Mouse (Mus musculus) neural tube, embryonic 13.5 days (tissue): Measurements from ENCODE around the gene Zc2hc1c. TPM values are rescaled to one million over a fixed set of nuclear protein-coding genes. Genes with fewer than 3 reads are reported as not detected.

ENCODE experiments used
- ATAC-seq: fragments of 200-750 bp; cut with Nextera tagmentation; 2 replicates; pipeline ENCODE4 v1.8.0; 2017; ENCODE audit warnings: low read depth, mild to moderate bottlenecking, moderate TSS enrichment, moderate library complexity
- H3K27ac ChIP-seq: fragments of 300-500 bp; sonication (generic); replicated peaks from 2 replicates; pipeline ENCODE4 v1.5.1; 2015; ENCODE audit warnings: moderate library complexity, mild to moderate bottlenecking, inconsistent platforms
- H3K27me3 ChIP-seq: fragments of 300-500 bp; sonication (generic); 2 replicates; pipeline ENCODE4 v1.6.1; 2015; ENCODE audit warnings: mild to moderate bottlenecking, inconsistent platforms
- H3K36me3 ChIP-seq: fragments of 300-500 bp; sonication (generic); 2 replicates; pipeline ENCODE4 v1.6.1; 2015; ENCODE audit warnings: mild to moderate bottlenecking, inconsistent platforms
- H3K4me1 ChIP-seq: fragments of 300-500 bp; sonication (generic); replicated peaks from 2 replicates; pipeline ENCODE4 v1.6.1; 2015; ENCODE audit warnings: inconsistent platforms
- H3K4me2 ChIP-seq: fragments of 300-500 bp; sonication (generic); 2 replicates; pipeline ENCODE4 v1.6.1; 2015; ENCODE audit warnings: inconsistent platforms, mild to moderate bottlenecking, moderate library complexity
- H3K4me3 ChIP-seq: fragments of 300-500 bp; sonication (generic); 2 replicates; pipeline ENCODE4 v1.5.1; 2015; ENCODE audit warnings: mild to moderate bottlenecking, inconsistent platforms
- H3K9ac ChIP-seq: fragments of 300-500 bp; sonication (generic); 2 replicates; pipeline ENCODE4 v1.6.1; 2015; ENCODE audit warnings: moderate library complexity, mild to moderate bottlenecking, inconsistent platforms
- H3K9me3 ChIP-seq: fragments of 300-500 bp; sonication (generic); 2 replicates; pipeline ENCODE4 v1.6.1; 2016; ENCODE audit warnings: inconsistent platforms
- WGBS: fragments of 180-500 bp; shearing (Covaris S2); methylation state at CpG from one replicate; pipeline ENCODE4 v1.1.7; 2015; 5-methylcytosine and 5-hydroxymethylcytosine counted together
- polyA plus RNA-seq: library from polyadenylated mRNA; unstranded; fragments of >200 nt; fragmentation: Nextera tagmentation; extraction: Ambion mirVana; gene quantifications from 2 replicates; pipeline ENCODE4 v1.2.1, GENCODE M21; 2015

Zc2hc1c gene
- polyA plus RNA-seq, 1 experiment from 2014 or later: 1.1 TPM

DNA sequence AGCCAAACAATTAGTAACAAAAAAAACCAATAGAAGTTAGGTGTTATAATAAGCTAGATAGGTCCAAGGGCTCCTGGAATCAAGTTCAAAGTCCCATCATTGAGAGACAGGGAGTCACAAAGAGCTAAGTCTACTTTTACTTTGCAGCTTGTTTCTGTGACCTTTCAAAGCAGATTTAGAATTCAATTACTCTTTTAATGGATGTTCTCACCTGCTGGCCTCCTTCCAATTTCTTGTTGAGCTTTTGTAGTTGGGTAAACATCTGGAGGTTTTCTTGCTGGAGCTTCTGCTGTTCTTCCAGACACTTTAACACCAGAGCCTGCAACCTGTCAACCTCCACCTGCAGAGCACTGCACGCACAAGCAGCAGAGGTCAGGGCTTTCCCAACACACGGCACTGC, 14.9 kb downstream of the Zc2hc1c start:
- Histone ChIP-seq H3K4me1 (peaks cover 8% of the 10 kb centered on the region; the same call in 1 of the 2 replicates), H3K27ac (no peak overlapping the region), H3K4me3 (no peak overlapping the region), H3K27me3 (no peaks in the 10 kb centered on the region), H3K36me3 (peaks cover 88% of the 10 kb centered on the region), H3K4me2 (no peak overlapping the region), H3K9ac (no peak overlapping the region), H3K9me3 (no peaks in the 10 kb centered on the region)
- ATAC-seq: no peak
- WGBS: 85% methylated on average over 2 of the region's 2 CpGs

DNA sequence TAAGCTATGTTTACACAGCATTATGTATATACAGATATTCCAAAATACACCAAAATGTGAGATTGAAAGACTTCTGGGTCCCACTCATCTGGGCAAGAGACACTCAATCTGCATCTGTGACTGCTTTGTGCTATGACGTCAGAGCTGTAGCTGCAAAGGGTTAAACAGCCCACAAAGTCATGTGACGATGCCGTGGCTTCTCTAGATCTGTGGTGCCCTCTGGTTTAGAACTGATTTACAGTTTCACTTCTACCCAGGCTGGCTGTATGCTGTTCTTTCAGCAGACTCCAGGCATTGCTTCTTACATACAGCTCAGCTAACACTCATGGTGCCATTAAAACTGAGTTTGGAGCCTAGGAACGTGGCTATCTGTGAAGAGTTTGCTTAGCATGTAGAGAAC, 16.3 kb downstream of the Zc2hc1c start:
- WGBS: 68% methylated on average over 4 of the region's 4 CpGs
- Histone ChIP-seq H3K27me3 (no peaks in the 10 kb centered on the region), H3K4me2 (no peak overlapping the region), H3K36me3 (peaks cover 95% of the 10 kb centered on the region), H3K27ac (no peak overlapping the region), H3K4me3 (no peak overlapping the region), H3K4me1 (no peaks in the 10 kb centered on the region; the same call in 1 of the 2 replicates), H3K9ac (no peak overlapping the region), H3K9me3 (no peaks in the 10 kb centered on the region)
- no peak for ATAC-seq

- no peaks in the 10 kb centered on the region; the same call in 1 of the 2 replicates for H3K4me1 ChIP-seq
- no peak overlapping the region for H3K4me3 ChIP-seq
- peaks cover 96% of the 10 kb centered on the region for H3K36me3 ChIP-seq
- 0 out of 2 replicates have a peak overlapping the region, but pooled peaks have one; percentile 16 for H3K4me2 ChIP-seq
- no peaks in the 10 kb centered on the region for H3K9me3 ChIP-seq
- 53% methylated on average over 16 of the region's 16 CpGs for WGBS
- ATAC-seq: peak; percentile 56
- no peaks in the 10 kb centered on the region for H3K27me3 ChIP-seq
- H3K9ac ChIP-seq: peak overlapping the region; percentile 47; the same call in 1 of the 2 replicates
- peak overlapping the region; percentile 38; the same call in 1 of the 2 replicates for H3K27ac ChIP-seq
Measured at GRCm38 (mm10) chr12:85305247-85305892, 17.0 kb downstream of the Zc2hc1c start.

DNA sequence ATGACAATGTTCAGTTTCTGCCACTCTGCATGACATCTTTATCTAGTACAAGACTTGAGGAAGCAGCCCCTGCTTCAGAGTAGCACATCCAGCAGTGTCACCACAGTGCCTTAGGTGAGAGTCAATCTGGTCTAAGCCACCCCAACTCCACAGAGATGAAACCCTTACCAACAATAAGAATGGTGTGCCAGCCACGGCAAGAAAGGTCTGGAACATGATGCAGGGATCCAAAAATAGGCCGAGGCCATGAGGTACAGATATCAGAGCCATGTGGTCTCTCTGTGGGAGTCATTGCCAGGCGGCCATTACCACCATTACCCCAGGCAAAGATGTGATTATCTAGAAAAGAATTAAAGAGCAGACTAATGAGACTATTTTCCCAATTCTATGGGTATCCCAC, 20.3 kb downstream of the Zc2hc1c start:
- 78% methylated on average over 3 of the region's 3 CpGs for WGBS
- Histone ChIP-seq H3K9ac (no peak overlapping the region), H3K4me2 (no peak overlapping the region), H3K36me3 (peaks cover 97% of the 10 kb centered on the region), H3K4me1 (no peaks in the 10 kb centered on the region; the same call in 1 of the 2 replicates), H3K27ac (no peak overlapping the region), H3K27me3 (no peaks in the 10 kb centered on the region), H3K9me3 (no peaks in the 10 kb centered on the region), H3K4me3 (no peak overlapping the region)
- no peak for ATAC-seq

DNA sequence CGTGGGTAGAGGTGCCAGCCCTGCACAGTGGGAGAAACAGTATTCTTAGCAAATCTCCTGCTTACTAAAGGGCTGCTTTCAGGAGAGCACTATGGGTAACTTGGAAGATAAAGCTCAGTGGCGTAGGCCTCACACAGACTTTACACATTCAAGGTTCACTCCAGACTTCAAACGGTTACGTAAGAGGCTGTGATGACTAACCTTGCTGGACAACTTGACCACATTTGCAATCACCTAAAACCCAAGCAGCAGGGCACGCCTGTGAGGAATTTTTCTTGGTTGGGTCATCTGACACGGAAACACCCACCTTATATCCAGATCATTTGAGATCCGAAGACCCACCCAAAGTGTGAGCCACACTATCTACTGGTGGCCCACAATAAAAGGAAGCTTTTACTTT, 41.8 kb downstream of the Zc2hc1c start:
- ATAC-seq: no peak
- peaks cover 88% of the 10 kb centered on the region for H3K36me3 ChIP-seq
- no peak overlapping the region for H3K4me2 ChIP-seq
- no peaks in the 10 kb centered on the region for H3K9me3 ChIP-seq
- 92% methylated on average over 7 of the region's 7 CpGs for WGBS
- no peak overlapping the region for H3K4me3 ChIP-seq
- H3K4me1 ChIP-seq: no peaks in the 10 kb centered on the region
- H3K27ac ChIP-seq: no peak overlapping the region
- H3K9ac ChIP-seq: no peak overlapping the region
- no peaks in the 10 kb centered on the region for H3K27me3 ChIP-seq

DNA sequence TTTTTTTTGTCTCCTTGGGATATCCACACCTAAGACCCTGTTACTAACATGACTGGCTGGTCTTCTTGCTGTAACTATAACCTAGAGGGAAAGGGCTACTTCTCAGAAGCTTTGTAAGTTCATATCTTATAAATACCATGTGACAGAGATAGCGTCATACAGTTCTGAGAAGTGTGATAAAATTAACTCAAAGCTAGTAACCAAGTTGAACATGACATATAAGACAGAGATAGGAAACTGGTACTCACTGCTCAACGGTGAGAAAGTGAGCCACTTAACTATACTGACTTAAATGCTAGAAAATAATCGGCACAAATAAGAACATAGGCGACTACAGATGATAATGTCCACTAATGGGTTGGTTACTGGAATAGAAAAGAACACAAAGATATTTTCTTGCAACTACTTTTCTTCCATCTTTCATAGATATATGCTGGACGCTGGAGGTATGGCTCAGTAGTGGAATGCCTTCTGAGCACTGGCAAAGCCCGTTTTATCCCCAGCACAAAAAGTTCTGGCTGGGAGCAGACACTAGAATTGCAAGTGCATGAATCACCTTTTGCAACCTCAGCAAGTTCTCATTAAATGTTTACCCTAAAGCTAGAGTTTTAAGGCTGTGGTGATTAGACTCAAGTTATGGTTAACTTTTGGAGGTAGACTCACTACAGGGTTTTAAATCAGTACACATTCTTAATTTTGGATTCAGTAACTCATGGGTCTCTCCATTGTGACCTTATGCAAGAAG, 49.3 kb downstream of the Zc2hc1c start:
- H3K36me3 ChIP-seq: peaks cover 36% of the 10 kb centered on the region
- H3K27me3 ChIP-seq: no peaks in the 10 kb centered on the region
- H3K9me3 ChIP-seq: no peaks in the 10 kb centered on the region
- H3K27ac ChIP-seq: no peak overlapping the region
- 0 out of 2 replicates have a peak overlapping the region, but pooled peaks have one; percentile 96 for H3K9ac ChIP-seq
- ATAC-seq: no peak
- H3K4me1 ChIP-seq: peaks cover 22% of the 10 kb centered on the region
- peak overlapping the region; percentile 68 for H3K4me2 ChIP-seq
- 88% methylated on average over 6 of the region's 6 CpGs for whole genome bisulfite sequencing
- H3K4me3 ChIP-seq: peak overlapping the region; percentile 94

GRCm38 (mm10) chr12:85338815-85339214, 50.4 kb downstream of the Zc2hc1c start:
- Histone ChIP-seq H3K27me3 (no peaks in the 10 kb centered on the region), H3K4me3 (peak overlapping the region; percentile 94), H3K9ac (peak overlapping the region; percentile 96), H3K27ac (peak overlapping the region; percentile 89), H3K4me1 (peaks cover 22% of the 10 kb centered on the region), H3K9me3 (no peaks in the 10 kb centered on the region), H3K4me2 (peak overlapping the region; percentile 68), H3K36me3 (peaks cover 32% of the 10 kb centered on the region)
- ATAC-seq: peak; percentile 74
- WGBS: under 1% methylated on average over 42 of the region's 42 CpGs

DNA sequence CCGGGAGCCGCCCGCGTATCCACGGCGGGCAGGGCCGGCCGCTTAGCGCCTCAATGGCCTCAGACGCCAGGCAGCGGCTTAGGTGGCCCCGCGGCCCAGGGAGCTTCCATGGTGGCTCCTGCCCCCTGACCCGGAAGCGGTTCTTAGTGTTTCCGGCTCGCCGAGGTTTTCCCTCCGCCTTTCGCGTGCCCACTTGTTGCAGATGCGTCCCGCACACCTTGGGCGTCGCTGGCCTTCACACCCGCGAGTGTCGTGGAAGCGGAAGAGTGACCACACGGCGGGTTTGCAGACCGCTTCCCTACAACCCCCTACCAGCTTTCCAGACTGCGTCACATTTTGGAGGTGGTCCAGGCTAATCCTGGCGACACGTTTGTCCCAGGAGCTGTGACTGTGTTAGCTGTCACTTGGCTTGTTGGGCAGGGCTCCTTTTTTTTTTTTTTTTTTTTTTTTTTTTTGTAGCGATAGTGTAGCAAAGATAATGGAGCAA, 50.9 kb downstream of the Zc2hc1c start, which contains the start of gene Nek9:
Gene Nek9, minus strand, starts transcription at position 120 of the 487 bp plus-strand sequence.
- no peaks in the 10 kb centered on the region for H3K27me3 ChIP-seq
- H3K27ac ChIP-seq: peak within 1 kb of the TSS; percentile 89
- H3K4me1 ChIP-seq: peaks cover 22% of the 10 kb centered on the region
- H3K4me2 ChIP-seq: peak within 1 kb of the TSS; percentile 68
- H3K36me3 ChIP-seq: peaks cover 27% of the 10 kb centered on the region
- under 1% methylated on average over 36 of the region's 36 CpGs for WGBS
- peak within 1 kb of the TSS; percentile 96 for H3K9ac ChIP-seq
- H3K4me3 ChIP-seq: peak within 1 kb of the TSS; percentile 94
- ATAC-seq: peak; percentile 89
- H3K9me3 ChIP-seq: no peaks in the 10 kb centered on the region

- Histone ChIP-seq H3K4me2 (peak overlapping the region; percentile 68), H3K27me3 (no peaks in the 10 kb centered on the region), H3K4me1 (peaks cover 22% of the 10 kb centered on the region), H3K27ac (no peak overlapping the region), H3K9me3 (no peaks in the 10 kb centered on the region), H3K4me3 (peak overlapping the region; percentile 94; the same call in 1 of the 2 replicates), H3K36me3 (peaks cover 25% of the 10 kb centered on the region), H3K9ac (no peak overlapping the region)
- no peak for ATAC-seq
- WGBS: 51% methylated on average over 4 of the region's 4 CpGs
Measured at GRCm38 (mm10) chr12:85339947-85340346, 51.6 kb downstream of the Zc2hc1c start.

DNA sequence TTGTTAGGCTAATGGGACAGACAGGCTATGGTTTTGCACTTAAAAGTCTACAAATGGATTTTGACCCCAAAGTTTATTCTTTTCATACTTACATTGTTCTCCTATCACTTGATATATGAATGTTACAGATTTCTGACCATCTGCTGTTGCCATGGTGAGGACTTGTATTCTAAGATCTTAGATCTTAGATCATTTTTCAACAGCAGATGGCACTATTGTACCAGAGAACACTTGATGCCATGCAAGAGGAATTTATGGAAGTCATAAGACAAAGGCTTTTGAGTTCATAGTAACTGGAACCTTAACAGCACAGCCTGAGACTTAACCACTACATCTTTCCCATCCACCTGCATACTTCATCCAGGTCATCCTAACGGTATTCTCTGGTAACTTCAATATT, 52.7 kb downstream of the Zc2hc1c start:
- H3K27me3 ChIP-seq: no peaks in the 10 kb centered on the region
- no peak overlapping the region for H3K9ac ChIP-seq
- H3K4me1 ChIP-seq: peaks cover 22% of the 10 kb centered on the region
- 50% methylated on average over 1 of the region's 1 CpGs for WGBS
- peaks cover 16% of the 10 kb centered on the region for H3K36me3 ChIP-seq
- H3K9me3 ChIP-seq: no peaks in the 10 kb centered on the region
- H3K4me3 ChIP-seq: no peak overlapping the region
- H3K27ac ChIP-seq: no peak overlapping the region
- no peak for ATAC-seq
- no peak overlapping the region for H3K4me2 ChIP-seq

DNA sequence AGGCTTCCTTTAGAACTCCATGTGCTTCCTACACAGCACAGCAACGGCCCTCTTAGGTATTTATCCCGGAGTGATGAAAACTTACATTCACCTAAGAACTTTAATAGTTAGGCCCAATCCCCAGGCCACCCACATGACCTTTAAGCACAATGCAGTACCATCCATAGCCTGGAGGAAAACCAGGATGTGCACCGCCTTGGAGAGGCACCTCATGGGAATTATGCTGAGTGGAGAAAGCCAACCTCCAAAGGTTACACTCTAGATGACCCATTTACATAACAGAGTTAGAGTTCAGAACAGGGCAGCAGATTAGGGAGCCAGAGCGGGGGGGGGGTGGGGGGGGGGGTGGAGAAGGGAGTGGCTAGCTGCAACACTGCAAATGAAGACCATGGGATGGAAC, 53.9 kb downstream of the Zc2hc1c start:
- 66% methylated on average over 4 of the region's 4 CpGs for WGBS

GRCm38 (mm10) chr12:85344252-85344651, 55.9 kb downstream of the Zc2hc1c start:
- Histone ChIP-seq H3K9ac (no peak overlapping the region), H3K36me3 (peaks cover 33% of the 10 kb centered on the region), H3K9me3 (no peaks in the 10 kb centered on the region), H3K4me2 (no peak overlapping the region), H3K27ac (no peak overlapping the region), H3K27me3 (no peaks in the 10 kb centered on the region), H3K4me3 (no peak overlapping the region), H3K4me1 (peaks cover 14% of the 10 kb centered on the region)
- no peak for ATAC-seq
- 76% methylated on average over 7 of the region's 7 CpGs for WGBS

More for the DNA sequence above, 53.9 kb downstream of the Zc2hc1c start:
- H3K36me3 ChIP-seq: peaks cover 13% of the 10 kb centered on the region; the same call in 1 of the 2 replicates
- H3K4me2 ChIP-seq: no peak overlapping the region
- no peak overlapping the region for H3K4me3 ChIP-seq
- H3K9ac ChIP-seq: no peak overlapping the region
- no peak for ATAC-seq
- H3K4me1 ChIP-seq: peaks cover 23% of the 10 kb centered on the region
- H3K27me3 ChIP-seq: no peaks in the 10 kb centered on the region
- H3K9me3 ChIP-seq: no peaks in the 10 kb centered on the region
- H3K27ac ChIP-seq: no peak overlapping the region
